Mouse (Mus musculus): Measurements from ENCODE around the gene Wars2. TPM values are rescaled to one million over a fixed set of nuclear protein-coding genes. Genes with fewer than 3 reads are reported as not detected.

Wars2 gene
- total RNA-seq (2021): 10.8 and 15.9 TPM in 2 replicates
- long read RNA-seq, full-length matches to known transcripts: 2 of 6 reads
- long read RNA-seq, partial matches to known transcripts: 1 of 6 reads
- long read RNA-seq, other reads (novel, unspliced or antisense): 3 of 6 reads

GRCm38 (mm10) chr3:99140940-99141854 lies at the start of gene Wars2:
TSS of gene Wars2 (plus strand) at chr3:99141068.
- peak; percentile 92 for DNase-seq

GRCm38 (mm10) chr3:99096816-99097215 lies 44.1 kb upstream of the Wars2 start:
- DNase-seq: no peak

GRCm38 (mm10) chr3:99110353-99111213 lies 30.3 kb upstream of the Wars2 start:
- DNase-seq: no peak

- DNase-seq: no peak
These were observed 29.7 kb upstream of the Wars2 start for GRCm38 (mm10) chr3:99111214-99111608.

- no peak for DNase-seq
These were observed 27.5 kb upstream of the Wars2 start for GRCm38 (mm10) chr3:99113266-99113837.

GRCm38 (mm10) chr3:99120942-99121341 lies 19.9 kb upstream of the Wars2 start:
- no peak for DNase-seq

GRCm38 (mm10) chr3:99130521-99130920 lies 10.3 kb upstream of the Wars2 start:
- no peak for DNase-seq

GRCm38 (mm10) chr3:99131973-99132372 lies 8.9 kb upstream of the Wars2 start:
- no peak for DNase-seq

GRCm38 (mm10) chr3:99133913-99134312 lies 7.0 kb upstream of the Wars2 start:
- DNase-seq: no peak

GRCm38 (mm10) chr3:99147886-99148285 lies 7.0 kb downstream of the Wars2 start:
- peak; percentile 9 for DNase-seq

GRCm38 (mm10) chr3:99149035-99149434 lies 8.2 kb downstream of the Wars2 start:
- no peak for DNase-seq

GRCm38 (mm10) chr3:99156286-99156685 lies 15.4 kb downstream of the Wars2 start:
- DNase-seq: no peak

- no peak for DNase-seq
These were observed 16.1 kb downstream of the Wars2 start for GRCm38 (mm10) chr3:99156987-99157386.

GRCm38 (mm10) chr3:99157451-99158015 lies 16.7 kb downstream of the Wars2 start:
- no peak for DNase-seq

GRCm38 (mm10) chr3:99160016-99160415 lies 19.1 kb downstream of the Wars2 start:
- no peak for DNase-seq

GRCm38 (mm10) chr3:99162191-99162590 lies 21.3 kb downstream of the Wars2 start:
- DNase-seq: no peak

GRCm38 (mm10) chr3:99167734-99168133 lies 26.9 kb downstream of the Wars2 start:
- no peak for DNase-seq

- no peak for DNase-seq
These were observed 32.3 kb downstream of the Wars2 start for GRCm38 (mm10) chr3:99173178-99173577.

GRCm38 (mm10) chr3:99174658-99175304 lies 33.9 kb downstream of the Wars2 start:
- no peak for DNase-seq

- no peak for DNase-seq
These were observed 42.6 kb downstream of the Wars2 start for GRCm38 (mm10) chr3:99183355-99184016.

GRCm38 (mm10) chr3:99184373-99184772 lies 43.5 kb downstream of the Wars2 start:
- DNase-seq: no peak
